Mouse (Mus musculus) MEL (cell line): ENCODE measurements at regions not wholly inside any gene's neighbourhood (a gene's known extent, or its start where the extent isn't known, plus 50 kb on each side); places are given as distances from the start of the nearest gene placed in this dataset.

Source experiments
- DNase-seq: peaks from one replicate; pipeline ENCODE4 v3.0.0; 2011; ENCODE audit warnings: low read depth, low spot score
- H3K27ac ChIP-seq: 2 replicates; pipeline ENCODE4 v1.5.1; 2012; ENCODE audit warnings: low read depth, mild to moderate bottlenecking, control low read depth, low read length, moderate library complexity; ENCODE audit not compliant: control insufficient read depth
- H3K27me3 ChIP-seq, 2 experiments: fragments of 150-350 bp in 1 of 2; sonication (generic) in 1 of 2; 2 replicates each; pipeline ENCODE4 v1.6.1; 2012; ENCODE audit warnings: low read length in 2 of 2, mild to moderate bottlenecking in 2 of 2, improper control_type of control experiment in 1 of 2, moderate library complexity in 1 of 2; ENCODE audit not compliant: insufficient read depth in 2 of 2, control insufficient read depth in 1 of 2
- H3K36me3 ChIP-seq, 2 experiments: 2 replicates each; pipeline ENCODE4 v1.6.1; 2012 to 2014; ENCODE audit warnings: low read length in 2 of 2, improper control_type of control experiment in 1 of 2, inconsistent platforms in 1 of 2, mild to moderate bottlenecking in 1 of 2; ENCODE audit not compliant: insufficient read depth in 2 of 2, control insufficient read depth in 1 of 2
- H3K4me1 ChIP-seq, 2 experiments: fragments of 150-350 bp in 1 of 2; sonication (generic) in 1 of 2; 2 replicates each; pipeline ENCODE4 v1.6.1; 2012; ENCODE audit warnings: low read length in 2 of 2, improper control_type of control experiment in 1 of 2, mild to moderate bottlenecking in 1 of 2; ENCODE audit not compliant: insufficient read depth in 2 of 2, control insufficient read depth in 1 of 2
- H3K4me3 ChIP-seq, 2 experiments: fragments of 150-350 bp in 1 of 2; sonication (generic) in 1 of 2; 2 replicates each; pipeline ENCODE4 v1.5.1; 2012; ENCODE audit warnings: low read depth in 2 of 2, low read length in 2 of 2, mild to moderate bottlenecking in 2 of 2, moderate library complexity in 2 of 2, control low read depth in 1 of 2, improper control_type of control experiment in 1 of 2; ENCODE audit not compliant: control insufficient read depth in 1 of 2, insufficient read depth in 1 of 2
- H3K79me2 ChIP-seq: 2 replicates; pipeline ENCODE4 v1.6.1; 2012; ENCODE audit warnings: mild to moderate bottlenecking, low read length, moderate library complexity; ENCODE audit not compliant: control insufficient read depth, poor library complexity, insufficient read depth
- H3K9ac ChIP-seq: 2 replicates; pipeline ENCODE4 v1.6.1; 2012; ENCODE audit warnings: low read depth, mild to moderate bottlenecking, control low read depth, low read length, moderate library complexity; ENCODE audit not compliant: control insufficient read depth, poor library complexity, severe bottlenecking
- H3K9me3 ChIP-seq: fragments of 150-350 bp; sonication (generic); replicated peaks from 2 replicates; pipeline ENCODE4 v1.6.1; 2012; ENCODE audit warnings: mild to moderate bottlenecking, low read length, improper control_type of control experiment, moderate library complexity; ENCODE audit not compliant: insufficient read depth
- CHD1 ChIP-seq: IDR thresholded peaks from 2 replicates; pipeline ENCODE4 v1.6.1; 2012; ENCODE audit warnings: low read depth, mild to moderate bottlenecking, inconsistent platforms, low read length, improper control_type of control experiment
- CHD2 ChIP-seq: IDR thresholded peaks from 2 replicates; pipeline ENCODE4 v1.6.1; 2011; ENCODE audit warnings: low read length, improper control_type of control experiment
- E2F4 ChIP-seq: IDR thresholded peaks from 2 replicates; pipeline ENCODE4 v1.6.1; 2011; ENCODE audit warnings: low read depth, low read length, improper control_type of control experiment, borderline replicate concordance
- EP300 ChIP-seq, 2 experiments: IDR thresholded peaks; 2 replicates each; pipeline ENCODE4 v1.6.1; 2011; ENCODE audit warnings: improper control_type of control experiment in 2 of 2, low read length in 2 of 2, low read depth in 1 of 2, mild to moderate bottlenecking in 1 of 2
- ETS1 ChIP-seq: IDR thresholded peaks from 2 replicates; pipeline ENCODE4 v1.6.1; 2012; ENCODE audit warnings: low read depth, mild to moderate bottlenecking, inconsistent platforms, low read length, improper control_type of control experiment, moderate library complexity
- HCFC1 ChIP-seq: IDR thresholded peaks from 2 replicates; pipeline ENCODE4 v1.6.1; 2012; ENCODE audit warnings: low read depth, mild to moderate bottlenecking, inconsistent platforms, low read length, improper control_type of control experiment, moderate library complexity
- JUND ChIP-seq: IDR thresholded peaks from 2 replicates; pipeline ENCODE4 v1.6.1; 2011; ENCODE audit warnings: low read depth, mild to moderate bottlenecking, improper control_type of control experiment, low read length
- MAFK ChIP-seq: IDR thresholded peaks from 2 replicates; pipeline ENCODE4 v1.6.1; 2011; ENCODE audit warnings: low read depth, mild to moderate bottlenecking, low read length, improper control_type of control experiment, borderline replicate concordance
- MAX ChIP-seq: IDR thresholded peaks from 2 replicates; pipeline ENCODE4 v1.6.1; 2011; ENCODE audit warnings: low read length, improper control_type of control experiment
- MEF2A ChIP-seq: IDR thresholded peaks from 2 replicates; pipeline ENCODE4 v1.6.1; 2014; ENCODE audit warnings: low read depth, mild to moderate bottlenecking, inconsistent platforms, low read length, improper control_type of control experiment; ENCODE audit not compliant: poor library complexity, insufficient replicate concordance, severe bottlenecking; ENCODE audit errors: extremely low read depth
- MXI1 ChIP-seq: IDR thresholded peaks from 2 replicates; pipeline ENCODE4 v1.6.1; 2011; ENCODE audit warnings: mild to moderate bottlenecking, low read depth, low read length, improper control_type of control experiment
- MYB ChIP-seq: IDR thresholded peaks from 2 replicates; pipeline ENCODE4 v1.6.1; 2011; ENCODE audit warnings: mild to moderate bottlenecking, low read depth, low read length, improper control_type of control experiment
- NELFE ChIP-seq: IDR thresholded peaks from 2 replicates; pipeline ENCODE4 v1.6.1; 2011; ENCODE audit warnings: low read depth, low read length, improper control_type of control experiment
- NRF1 ChIP-seq: IDR thresholded peaks from 2 replicates; pipeline ENCODE4 v1.6.1; 2014; ENCODE audit warnings: low read depth, mild to moderate bottlenecking, inconsistent platforms, low read length, improper control_type of control experiment, moderate library complexity; ENCODE audit not compliant: poor library complexity, insufficient read depth, severe bottlenecking
- POLR2A ChIP-seq, 2 experiments: IDR thresholded peaks; 2 replicates each; pipeline ENCODE4 v1.6.1; 2011 to 2012; ENCODE audit warnings: low read length in 2 of 2, mild to moderate bottlenecking in 2 of 2, control low read depth in 1 of 2, improper control_type of control experiment in 1 of 2, low read depth in 1 of 2, moderate library complexity in 1 of 2; ENCODE audit not compliant: control insufficient read depth in 1 of 2, insufficient read depth in 1 of 2, poor library complexity in 1 of 2
- POLR2AphosphoS2 ChIP-seq: IDR thresholded peaks from 2 replicates; pipeline ENCODE4 v1.6.1; 2011; ENCODE audit warnings: low read length, improper control_type of control experiment
- POLR2AphosphoS5 ChIP-seq: IDR thresholded peaks from 2 replicates; pipeline ENCODE4 v1.6.1; 2012; ENCODE audit warnings: low read depth, borderline replicate concordance, mild to moderate bottlenecking, inconsistent platforms, low read length, moderate library complexity, mixed read lengths
- RCOR1 ChIP-seq: IDR thresholded peaks from 2 replicates; pipeline ENCODE4 v1.6.1; 2012; ENCODE audit warnings: low read depth, mild to moderate bottlenecking, inconsistent platforms, low read length, improper control_type of control experiment
- SIN3A ChIP-seq: IDR thresholded peaks from 2 replicates; pipeline ENCODE4 v1.6.1; 2012; ENCODE audit warnings: low read length, improper control_type of control experiment, inconsistent platforms
- TAL1 ChIP-seq: IDR thresholded peaks from 2 replicates; pipeline ENCODE4 v1.6.1; 2012; ENCODE audit warnings: mild to moderate bottlenecking, inconsistent platforms, low read length, moderate library complexity, mixed read lengths
- TBP ChIP-seq: IDR thresholded peaks from 2 replicates; pipeline ENCODE4 v1.8.0; 2011; ENCODE audit warnings: low read depth, low read length, improper control_type of control experiment
- TCF12 ChIP-seq: IDR thresholded peaks from 2 replicates; pipeline ENCODE4 v1.6.1; 2014; ENCODE audit warnings: low read depth, mild to moderate bottlenecking, inconsistent platforms, low read length, improper control_type of control experiment, moderate library complexity
- USF1 ChIP-seq: IDR thresholded peaks from 2 replicates; pipeline ENCODE4 v1.6.1; 2014; ENCODE audit warnings: low read depth, mild to moderate bottlenecking, inconsistent platforms, low read length, improper control_type of control experiment, moderate library complexity
- ZC3H11A ChIP-seq: IDR thresholded peaks from 2 replicates; pipeline ENCODE4 v1.6.1; 2012; ENCODE audit warnings: low read depth, mild to moderate bottlenecking, inconsistent platforms, low read length, improper control_type of control experiment
- ZKSCAN1 ChIP-seq: IDR thresholded peaks from 2 replicates; pipeline ENCODE4 v1.6.1; 2012; ENCODE audit warnings: low read depth, mild to moderate bottlenecking, inconsistent platforms, low read length, improper control_type of control experiment, moderate library complexity
- ZMIZ1 ChIP-seq: IDR thresholded peaks from 2 replicates; pipeline ENCODE4 v1.6.1; 2012; ENCODE audit warnings: low read depth, mild to moderate bottlenecking, inconsistent platforms, low read length, improper control_type of control experiment, moderate library complexity
- ZNF384 ChIP-seq: IDR thresholded peaks from 2 replicates; pipeline ENCODE4 v1.6.1; 2012; ENCODE audit warnings: low read depth, mild to moderate bottlenecking, inconsistent platforms, low read length, improper control_type of control experiment

DNA sequence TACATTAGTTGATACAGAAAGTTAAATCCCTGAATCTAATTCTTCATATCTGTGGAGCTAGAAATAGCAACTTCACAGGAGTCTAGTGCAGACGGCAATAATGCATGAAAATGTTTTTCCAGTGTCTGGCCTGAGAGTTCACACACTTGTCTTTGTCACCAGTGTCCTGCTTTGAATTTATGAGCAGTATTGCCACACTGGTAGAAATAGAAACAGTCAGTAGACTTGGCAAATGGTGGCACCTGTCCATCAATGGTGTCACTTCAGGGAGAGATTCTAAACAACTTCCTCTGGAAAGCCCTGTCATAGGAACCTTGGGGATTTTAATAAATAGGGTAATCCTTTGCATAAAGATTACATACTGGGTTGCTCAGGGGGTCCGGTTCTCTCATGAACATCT is 621.5 kb upstream of the Cdh11 start:
- H3K4me3 ChIP-seq = no peak overlapping the region
- no peak overlapping the region for H3K27ac ChIP-seq
- no peaks in the 10 kb centered on the region for H3K36me3 ChIP-seq
- H3K9ac ChIP-seq = no peak overlapping the region
- H3K4me1 ChIP-seq = no peaks in the 10 kb centered on the region
- no peaks in the 10 kb centered on the region for H3K9me3 ChIP-seq
- DNase-seq = no peak
- TF ChIP-seq USF1 = no peak
- no peak for TF ChIP-seq POLR2AphosphoS5
- no peak for TF ChIP-seq TBP
- no peak for TF ChIP-seq ZKSCAN1
- TF ChIP-seq ZC3H11A = no peak
- no peak for TF ChIP-seq CHD1
- no peak for TF ChIP-seq MEF2A
- no peak for TF ChIP-seq TCF12
- TF ChIP-seq E2F4 = no peak
- TF ChIP-seq MAX = no peak
- no peak for TF ChIP-seq ZMIZ1
- no peak for TF ChIP-seq ZNF384
- no peaks in the 10 kb centered on the region for H3K27me3 ChIP-seq
- H3K79me2 ChIP-seq = no peaks in the 10 kb centered on the region

- H3K4me3 ChIP-seq = no peak overlapping the region
- TF ChIP-seq ZC3H11A (no peak), CHD1 (no peak), MXI1 (no peak), SIN3A (no peak), JUND (no peak), TBP (no peak)
- H3K27me3 ChIP-seq = no peaks in the 10 kb centered on the region
- H3K79me2 ChIP-seq = no peaks in the 10 kb centered on the region
- no peak overlapping the region for H3K9ac ChIP-seq
- H3K9me3 ChIP-seq = no peaks in the 10 kb centered on the region
- no peak overlapping the region for H3K27ac ChIP-seq
- DNase-seq = no peak
- H3K36me3 ChIP-seq = no peaks in the 10 kb centered on the region
- no peaks in the 10 kb centered on the region for H3K4me1 ChIP-seq
These were observed 622.2 kb upstream of the Cdh11 start for GRCm38 (mm10) chr8:103407631-103408030.

- Histone ChIP-seq H3K4me1 (no peaks in the 10 kb centered on the region), H3K9me3 (no peaks in the 10 kb centered on the region), H3K9ac (no peak overlapping the region)
- TF ChIP-seq ZC3H11A (no peak), POLR2A (IDR thresholded peaks at IDR 0.05; ENCODE audit: control insufficient read depth in 1 of 2, insufficient read depth in 1 of 2, low read depth in 1 of 2, low read length in 2 of 2, poor library complexity in 1 of 2) (no peak), NRF1 (no peak), ZNF384 (no peak), MEF2A (no peak), MYB (no peak), POLR2AphosphoS2 (no peak), USF1 (no peak), TAL1 (no peak), MAFK (no peak), ZKSCAN1 (no peak), POLR2AphosphoS5 (no peak), CHD2 (no peak), EP300 (IDR thresholded peaks at IDR 0.05; ENCODE audit: low read depth in 1 of 2, low read length in 2 of 2) (no peak), TBP (no peak), HCFC1 (no peak), NELFE (no peak), RCOR1 (no peak), ETS1 (no peak)
These were observed 623.0 kb upstream of the Cdh11 start for GRCm38 (mm10) chr8:103408411-103408810.

More at GRCm38 (mm10) chr8:103408411-103408810, 623.0 kb upstream of the Cdh11 start:
- no peak for DNase-seq
- Histone ChIP-seq H3K36me3 (no peaks in the 10 kb centered on the region), H3K27me3 (no peaks in the 10 kb centered on the region), H3K79me2 (no peaks in the 10 kb centered on the region), H3K27ac (no peak overlapping the region), H3K4me3 (no peak overlapping the region)
